Mouse (Mus musculus) urinary bladder, postnatal 10 days (tissue): ENCODE measurements around the gene Esp22.
"Not testable (repeated sequence)": the region's sequence is repeated elsewhere in the genome, so short reads cannot be mapped to it uniquely, and the experiment has no call there.

Source experiments
- DNase-seq: peaks from one replicate; pipeline ENCODE4 v3.0.0; 2022; ENCODE audit warnings: low spot score

Esp22 gene

GRCm38 (mm10) chr17:39095034-39095433 is at the start of gene Esp22:
Gene Esp22, plus strand, starts transcription at chr17:39095334.
- no peak for DNase-seq

- DNase-seq = no peak
Measured at GRCm38 (mm10) chr17:39063641-39064040, 31.5 kb upstream of the Esp22 start.

GRCm38 (mm10) chr17:39076937-39077336 is 18.2 kb upstream of the Esp22 start, which contains the start of gene Esp23:
Gene Esp23, minus strand, starts transcription at chr17:39077037.
- no peak for DNase-seq

- not testable (repeated sequence) for DNase-seq
Measured at GRCm38 (mm10) chr17:39107126-39107525, 12.0 kb downstream of the Esp22 start.

- not testable (repeated sequence) for DNase-seq
Measured at GRCm38 (mm10) chr17:39129156-39129555, 34.0 kb downstream of the Esp22 start.
